Mouse (Mus musculus) ES-E14 (cell line): ENCODE results near the gene N4bp2l2.

ENCODE experiments used
- CHD2 ChIP-seq: IDR thresholded peaks from 2 replicates; pipeline ENCODE4 v1.6.1; 2014; ENCODE audit warnings: mild to moderate bottlenecking, low read depth, low read length, inconsistent platforms
- HCFC1 ChIP-seq: IDR thresholded peaks from 2 replicates; pipeline ENCODE4 v1.6.1; 2012; ENCODE audit warnings: low read length, inconsistent platforms, borderline replicate concordance; ENCODE audit not compliant: insufficient read depth
- MAFK ChIP-seq: IDR thresholded peaks from 2 replicates; pipeline ENCODE4 v1.6.1; 2014; ENCODE audit warnings: mild to moderate bottlenecking, low read depth, low read length, inconsistent platforms; ENCODE audit not compliant: insufficient read depth
- ZC3H11A ChIP-seq: IDR thresholded peaks from 2 replicates; pipeline ENCODE4 v1.6.1; 2012; ENCODE audit warnings: low read depth, mild to moderate bottlenecking, inconsistent platforms, low read length, borderline replicate concordance
- ZNF384 ChIP-seq: IDR thresholded peaks from 2 replicates; pipeline ENCODE4 v1.6.1; 2012; ENCODE audit warnings: low read depth, low read length, inconsistent platforms

GRCm38 (mm10) chr5:150560851-150561250 is 105.1 kb downstream of the N4bp2l2 start:
- TF ChIP-seq MAFK (no peak), HCFC1 (no peak), ZC3H11A (no peak), ZNF384 (no peak), CHD2 (no peak)
